Mouse (Mus musculus) intestine, embryonic 14.5 days (tissue): ENCODE results near the gene Tomm20. TPM values are rescaled to one million over a fixed set of nuclear protein-coding genes. Genes with fewer than 3 reads are reported as not detected.
"Not testable (repeated sequence)": the region's sequence is repeated elsewhere in the genome, so short reads cannot be mapped to it uniquely, and the experiment has no call there.

Experiments used
- ATAC-seq: fragments of 200-750 bp; cut with Nextera tagmentation; replicated peaks from 2 replicates; pipeline ENCODE4 v1.8.0; 2017; ENCODE audit warnings: low read depth, moderate number of reproducible peaks, moderate TSS enrichment, moderate library complexity; ENCODE audit not compliant: low FRiP score, low TSS enrichment
- DNase-seq: peaks from one replicate; pipeline ENCODE4 v3.0.0-alpha.2; 2018; ENCODE audit warnings: low spot score
- H3K27ac ChIP-seq: fragments of 300-500 bp; sonication (generic); 2 replicates; pipeline ENCODE4 v1.5.1; 2014; ENCODE audit warnings: low read depth, mild to moderate bottlenecking, control low read depth
- H3K27me3 ChIP-seq: fragments of 300-500 bp; sonication (generic); replicated peaks from 2 replicates; pipeline ENCODE4 v1.6.1; 2014; ENCODE audit warnings: low read length, control low read depth; ENCODE audit not compliant: control insufficient read depth, insufficient read depth
- H3K36me3 ChIP-seq: fragments of 300-500 bp; sonication (generic); 2 replicates; pipeline ENCODE4 v1.6.1; 2014; ENCODE audit warnings: low read length, control low read depth; ENCODE audit not compliant: control insufficient read depth, insufficient read depth
- H3K4me1 ChIP-seq: fragments of 300-500 bp; sonication (generic); replicated peaks from 2 replicates; pipeline ENCODE4 v1.6.1; 2014; ENCODE audit warnings: low read length, control low read depth, mixed read lengths; ENCODE audit not compliant: control insufficient read depth, insufficient read depth
- H3K4me2 ChIP-seq: fragments of 300-500 bp; sonication (generic); 2 replicates; pipeline ENCODE4 v1.6.1; 2014; ENCODE audit warnings: low read length
- H3K4me3 ChIP-seq: fragments of 300-500 bp; sonication (generic); 2 replicates; pipeline ENCODE4 v1.5.1; 2014; ENCODE audit warnings: low read depth, low read length, control low read depth, mixed read lengths
- H3K9ac ChIP-seq: fragments of 300-500 bp; sonication (generic); 2 replicates; pipeline ENCODE4 v1.6.1; 2014; ENCODE audit warnings: mild to moderate bottlenecking, low read length
- H3K9me3 ChIP-seq: fragments of 300-500 bp; sonication (generic); 2 replicates; pipeline ENCODE4 v1.6.1; 2016; ENCODE audit warnings: low read length, control low read depth; ENCODE audit not compliant: control insufficient read depth
- whole genome bisulfite sequencing: fragments of 180-500 bp; shearing (Covaris S2); extraction: QIAGEN DNeasy Blood & Tissue Kit; methylation state at CpG from one replicate; pipeline ENCODE4 v1.1.7; 2014; 5-methylcytosine and 5-hydroxymethylcytosine counted together
- polyA plus RNA-seq: library from polyadenylated mRNA; unstranded; fragments of >200 nt; fragmentation: Nextera tagmentation; extraction: Ambion mirVana; gene quantifications from 2 replicates; pipeline ENCODE4 v1.2.1, GENCODE M21; 2014

Gene Tomm20
- polyA plus RNA-seq, 1 experiment from 2014 or later, result 297 TPM

- ATAC-seq (no peak), DNase-seq (no peak)
- no peak overlapping the region for H3K4me3 ChIP-seq
- H3K27me3 ChIP-seq, result no peaks in the 10 kb centered on the region
- no peak overlapping the region for H3K4me2 ChIP-seq
- H3K4me1 ChIP-seq, result no peaks in the 10 kb centered on the region; the same call in 1 of the 2 replicates
- no peak overlapping the region for H3K9ac ChIP-seq
- peak overlapping the region; percentile 43; the same call in 1 of the 2 replicates for H3K27ac ChIP-seq
- H3K36me3 ChIP-seq, result peaks cover 3% of the 10 kb centered on the region; the same call in 1 of the 2 replicates
- 72% methylated on average over 6 of the region's 6 CpGs for WGBS
- no peaks in the 10 kb centered on the region for H3K9me3 ChIP-seq
These were observed 25.3 kb downstream of the Tomm20 start for GRCm38 (mm10) chr8:126920386-126920785.

- Histone ChIP-seq H3K27me3 (no peaks in the 10 kb centered on the region), H3K9ac (no peak overlapping the region), H3K27ac (no peak overlapping the region), H3K4me2 (no peak overlapping the region), H3K36me3 (no peaks in the 10 kb centered on the region), H3K9me3 (no peaks in the 10 kb centered on the region), H3K4me3 (no peak overlapping the region), H3K4me1 (no peaks in the 10 kb centered on the region; the same call in 1 of the 2 replicates)
- DNase-seq (no peak), ATAC-seq (no peak)
- WGBS, result 85% methylated on average over 5 of the region's 5 CpGs
These were observed 25.9 kb downstream of the Tomm20 start for GRCm38 (mm10) chr8:126919703-126920102.

DNA sequence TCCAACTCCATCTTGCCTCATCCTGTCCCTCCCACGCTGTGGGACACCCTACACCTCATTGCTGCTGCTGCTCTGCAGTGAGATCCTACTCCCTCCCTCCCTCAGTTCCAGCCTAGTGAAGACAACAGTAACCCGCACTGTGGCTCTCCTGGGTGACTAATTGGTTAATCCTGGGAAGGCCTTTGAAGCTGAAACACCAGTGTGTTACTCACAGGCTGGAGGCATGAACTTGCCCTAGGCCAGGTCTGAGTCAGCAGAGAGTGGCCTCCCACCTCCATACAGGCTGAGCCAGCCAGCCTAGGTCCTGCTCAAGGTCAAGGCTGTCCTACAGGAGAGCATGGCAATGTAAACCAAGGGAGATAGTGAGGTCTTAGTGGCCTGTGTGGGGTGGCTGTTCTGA, 26.4 kb downstream of the Tomm20 start:
- no peaks in the 10 kb centered on the region for H3K9me3 ChIP-seq

DNA sequence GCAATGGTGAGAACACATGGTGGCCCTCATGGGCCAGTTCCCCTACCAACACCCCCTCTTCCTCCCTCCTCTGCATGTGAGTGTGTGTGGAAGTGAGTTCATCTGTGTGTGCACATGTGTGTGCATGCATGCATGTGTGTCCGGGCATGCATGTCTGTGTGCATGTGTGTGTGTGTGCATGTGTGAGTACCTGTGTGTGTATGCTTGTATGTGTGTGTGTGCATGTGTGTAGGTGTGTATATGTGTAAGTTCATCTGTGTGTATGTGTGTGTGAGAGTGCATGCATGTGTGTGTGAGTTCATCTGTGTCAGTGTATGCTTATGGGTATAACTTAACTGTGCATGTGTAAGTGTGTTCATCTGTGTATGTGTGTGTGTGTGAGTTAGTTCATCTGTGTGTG, 27.3 kb downstream of the Tomm20 start:
- Histone ChIP-seq H3K4me2 (no peak overlapping the region), H3K4me1 (peaks cover 4% of the 10 kb centered on the region), H3K9me3 (no peaks in the 10 kb centered on the region), H3K36me3 (no peaks in the 10 kb centered on the region), H3K4me3 (no peak overlapping the region), H3K9ac (no peak overlapping the region), H3K27me3 (no peaks in the 10 kb centered on the region), H3K27ac (no peak overlapping the region)
- DNase-seq, result no peak
- 100% methylated on average over 1 of the region's 1 CpGs for WGBS
- no peak for ATAC-seq

More for the DNA sequence above, 26.4 kb downstream of the Tomm20 start:
- Histone ChIP-seq H3K9ac (no peak overlapping the region), H3K4me2 (no peak overlapping the region), H3K4me3 (no peak overlapping the region), H3K27ac (no peak overlapping the region), H3K27me3 (no peaks in the 10 kb centered on the region), H3K36me3 (no peaks in the 10 kb centered on the region), H3K4me1 (no peaks in the 10 kb centered on the region; the same call in 1 of the 2 replicates)
- ATAC-seq (no peak), DNase-seq (no peak)
- 65% methylated on average over 2 of the region's 2 CpGs for WGBS

DNA sequence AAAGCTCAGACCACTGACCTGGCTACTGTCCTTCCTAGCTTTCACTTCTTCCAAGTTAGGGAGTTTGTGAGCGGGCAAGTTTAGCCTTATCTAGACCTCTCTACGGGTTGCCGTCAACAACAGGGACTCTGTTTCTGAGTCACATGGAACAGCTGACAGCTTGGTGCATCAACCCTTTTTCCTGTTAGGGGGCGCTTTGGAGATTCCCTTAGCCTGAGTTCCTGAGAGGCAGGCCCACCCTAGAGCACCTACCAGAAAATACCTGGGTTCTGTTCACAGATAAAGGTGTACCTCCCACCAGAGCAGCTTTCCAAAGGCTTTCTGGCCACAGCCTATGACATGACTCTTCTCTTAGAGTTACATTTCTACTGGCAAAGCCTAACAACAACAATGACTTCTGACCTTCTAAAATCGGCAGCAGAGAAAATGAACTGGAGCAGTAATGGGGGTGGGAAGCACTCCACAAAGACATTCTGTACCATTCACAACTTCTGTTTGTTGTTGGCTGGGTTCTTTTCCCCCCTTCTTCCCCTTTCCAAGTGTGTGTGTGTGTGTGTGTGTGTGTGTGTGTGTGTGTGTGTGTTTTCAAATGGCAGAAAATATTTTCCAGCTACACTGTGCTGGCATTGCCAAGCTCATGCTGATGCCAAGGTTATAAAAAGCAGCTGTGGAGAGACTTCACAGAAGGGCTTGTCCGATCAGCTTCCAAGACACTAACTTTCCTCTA, 28.3 kb downstream of the Tomm20 start:
- 57% methylated on average over 6 of the region's 6 CpGs for WGBS
- no peaks in the 10 kb centered on the region for H3K36me3 ChIP-seq
- no peak for DNase-seq

GRCm38 (mm10) chr8:126916611-126917010, 29.0 kb downstream of the Tomm20 start:
- H3K4me1 ChIP-seq, result peaks cover 5% of the 10 kb centered on the region
- H3K36me3 ChIP-seq, result no peaks in the 10 kb centered on the region
- H3K27ac ChIP-seq, result no peak overlapping the region
- H3K9ac ChIP-seq, result no peak overlapping the region
- no peak overlapping the region for H3K4me2 ChIP-seq
- no peaks in the 10 kb centered on the region for H3K27me3 ChIP-seq
- H3K4me3 ChIP-seq, result no peak overlapping the region
- DNase-seq (no peak), ATAC-seq (no peak)
- H3K9me3 ChIP-seq, result no peaks in the 10 kb centered on the region
- 70% methylated on average over 4 of the region's 4 CpGs for WGBS

More for the DNA sequence above, 28.3 kb downstream of the Tomm20 start:
- no peaks in the 10 kb centered on the region for H3K27me3 ChIP-seq
- peaks cover 5% of the 10 kb centered on the region for H3K4me1 ChIP-seq
- H3K4me3 ChIP-seq, result no peak overlapping the region
- no peak overlapping the region for H3K9ac ChIP-seq
- ATAC-seq, result no peak
- no peak overlapping the region for H3K4me2 ChIP-seq
- no peaks in the 10 kb centered on the region for H3K9me3 ChIP-seq
- H3K27ac ChIP-seq, result no peak overlapping the region

DNA sequence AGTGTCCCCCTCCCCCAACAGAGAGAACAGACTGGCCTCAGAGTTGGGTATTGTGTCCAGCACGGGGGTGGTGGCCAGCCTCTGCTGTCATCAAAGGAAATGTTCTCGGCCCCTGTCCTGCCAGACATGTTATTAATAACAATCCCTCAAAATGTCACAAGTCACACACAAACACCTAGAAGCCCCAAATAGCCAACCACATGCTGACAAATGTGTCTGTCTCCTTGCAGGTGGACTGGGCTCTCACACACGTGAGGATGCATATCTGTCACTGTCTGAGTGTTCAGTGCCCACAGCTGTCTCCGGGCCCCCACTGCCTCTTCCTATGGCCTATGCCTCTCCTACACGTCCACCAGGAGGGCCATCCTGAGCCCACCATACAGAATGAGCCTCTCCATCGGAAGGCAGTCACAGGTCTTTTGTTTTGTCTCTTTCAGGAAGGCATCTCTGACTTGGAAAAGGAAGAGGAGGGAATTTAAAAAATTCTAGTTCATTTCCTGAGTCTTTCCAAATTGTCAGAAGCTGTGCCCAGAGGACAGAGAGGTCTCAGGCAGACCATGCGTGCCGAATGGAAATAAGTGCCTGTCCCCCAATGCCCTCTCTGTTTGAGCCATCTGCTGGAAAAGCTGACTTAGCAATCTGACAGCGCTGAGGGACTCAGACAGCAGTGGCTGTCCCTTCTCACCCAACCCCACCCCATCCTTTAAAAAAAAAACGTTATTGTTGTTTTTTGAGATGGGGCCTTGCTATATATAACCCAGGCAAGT, 30.9 kb downstream of the Tomm20 start:
- 44% methylated on average over 10 of the region's 10 CpGs for WGBS

GRCm38 (mm10) chr8:126914107-126914490, 31.5 kb downstream of the Tomm20 start:
- not testable (repeated sequence) for H3K9ac ChIP-seq, H3K27me3 ChIP-seq, H3K27ac ChIP-seq, H3K9me3 ChIP-seq, H3K4me3 ChIP-seq, ATAC-seq, DNase-seq, H3K4me1 ChIP-seq, H3K4me2 ChIP-seq, H3K36me3 ChIP-seq
- WGBS, result 66% methylated on average over 9 of the region's 10 CpGs

More for the DNA sequence above, 30.9 kb downstream of the Tomm20 start:
- Histone ChIP-seq H3K9ac (no peak overlapping the region), H3K27me3 (no peaks in the 10 kb centered on the region), H3K4me2 (no peak overlapping the region), H3K4me1 (peaks cover 5% of the 10 kb centered on the region), H3K27ac (no peak overlapping the region), H3K4me3 (no peak overlapping the region), H3K36me3 (no peaks in the 10 kb centered on the region), H3K9me3 (no peaks in the 10 kb centered on the region)
- no peak for DNase-seq
- ATAC-seq, result no peak
